Mouse (Mus musculus): ENCODE measurements at regions not wholly inside any gene's neighbourhood (a gene's known extent, or its start where the extent isn't known, plus 50 kb on each side); places are given as distances from the start of the nearest gene placed in this dataset.

GRCm38 (mm10) chr17:27261981-27262380 lies 57.7 kb upstream of the Lemd2 start:
- H3K9me3 ChIP-seq (ENCODE audit: low read length), result peaks cover 79% of the 10 kb centered on the region
- peak overlapping the region; percentile 39 for H3K4me3 ChIP-seq (replicated peaks; ENCODE audit: low read length)
- H3K4me1 ChIP-seq (replicated peaks; ENCODE audit: low read depth, low read length), result no peaks in the 10 kb centered on the region
- TF ChIP-seq POU5F1 (IDR thresholded peaks at IDR 0.05; ENCODE audit: borderline replicate concordance, low read length) (no peak), CTCF (conservative IDR thresholded peaks at IDR 0.05; ENCODE audit: low read length) (no peak), NANOG (IDR thresholded peaks at IDR 0.05; ENCODE audit: borderline replicate concordance, low read length) (no peak)
- H3K36me3 ChIP-seq (ENCODE audit: insufficient read depth, low read length), result no peaks in the 10 kb centered on the region; the same call in 1 of the 2 replicates
- 0 out of 2 replicates have a peak, but pooled peaks cover 4% of the 10 kb centered on the region for H3K27me3 ChIP-seq (ENCODE audit: insufficient read depth, low read length)

- Histone ChIP-seq H3K9me3 (ENCODE audit: low read length) (peaks cover 86% of the 10 kb centered on the region), H3K27me3 (ENCODE audit: insufficient read depth, low read length) (peaks cover 8% of the 10 kb centered on the region; the same call in 1 of the 2 replicates), H3K4me3 (replicated peaks; ENCODE audit: low read length) (peak overlapping the region; percentile 39), H3K36me3 (ENCODE audit: insufficient read depth, low read length) (no peaks in the 10 kb centered on the region; the same call in 1 of the 2 replicates), H3K4me1 (replicated peaks; ENCODE audit: low read depth, low read length) (no peaks in the 10 kb centered on the region)
- no peak for TF ChIP-seq POU5F1 (IDR thresholded peaks at IDR 0.05; ENCODE audit: borderline replicate concordance, low read length)
- no peak for TF ChIP-seq NANOG (IDR thresholded peaks at IDR 0.05; ENCODE audit: borderline replicate concordance, low read length)
- no peak for TF ChIP-seq CTCF (conservative IDR thresholded peaks at IDR 0.05; ENCODE audit: low read length)
Observed at GRCm38 (mm10) chr17:27261251-27261650, 57.0 kb upstream of the Lemd2 start.

- H3K36me3 ChIP-seq (ENCODE audit: insufficient read depth, low read length), result no peaks in the 10 kb centered on the region; the same call in 1 of the 2 replicates
- no peak overlapping the region for H3K4me3 ChIP-seq (replicated peaks; ENCODE audit: low read length)
- H3K27me3 ChIP-seq (ENCODE audit: insufficient read depth, low read length), result peaks cover 13% of the 10 kb centered on the region; the same call in 1 of the 2 replicates
- H3K9me3 ChIP-seq (ENCODE audit: low read length), result peaks cover 97% of the 10 kb centered on the region
- TF ChIP-seq CTCF (conservative IDR thresholded peaks at IDR 0.05; ENCODE audit: low read length), result no peak
- TF ChIP-seq NANOG (IDR thresholded peaks at IDR 0.05; ENCODE audit: borderline replicate concordance, low read length), result no peak
- TF ChIP-seq POU5F1 (IDR thresholded peaks at IDR 0.05; ENCODE audit: borderline replicate concordance, low read length), result no peak
- H3K4me1 ChIP-seq (replicated peaks; ENCODE audit: low read depth, low read length), result no peaks in the 10 kb centered on the region
Observed at GRCm38 (mm10) chr17:27260116-27260515, 55.8 kb upstream of the Lemd2 start.

- Histone ChIP-seq H3K9me3 (ENCODE audit: low read length) (peaks cover 99% of the 10 kb centered on the region), H3K27me3 (ENCODE audit: insufficient read depth, low read length) (peaks cover 15% of the 10 kb centered on the region; the same call in 1 of the 2 replicates), H3K4me3 (replicated peaks; ENCODE audit: low read length) (peak overlapping the region; percentile 35), H3K4me1 (replicated peaks; ENCODE audit: low read depth, low read length) (no peaks in the 10 kb centered on the region), H3K36me3 (ENCODE audit: insufficient read depth, low read length) (peaks cover 3% of the 10 kb centered on the region; the same call in 1 of the 2 replicates)
- TF ChIP-seq CTCF (conservative IDR thresholded peaks at IDR 0.05; ENCODE audit: low read length) (no peak), NANOG (IDR thresholded peaks at IDR 0.05; ENCODE audit: borderline replicate concordance, low read length) (no peak), POU5F1 (IDR thresholded peaks at IDR 0.05; ENCODE audit: borderline replicate concordance, low read length) (no peak)
Observed at GRCm38 (mm10) chr17:27257345-27257744, 53.1 kb upstream of the Lemd2 start.

GRCm38 (mm10) chr17:27255804-27256203 lies 51.5 kb upstream of the Lemd2 start:
- no peaks in the 10 kb centered on the region for H3K4me1 ChIP-seq (replicated peaks; ENCODE audit: low read depth, low read length)
- peak overlapping the region; percentile 35 for H3K4me3 ChIP-seq (replicated peaks; ENCODE audit: low read length)
- H3K9me3 ChIP-seq (ENCODE audit: low read length), result peaks cover 99% of the 10 kb centered on the region
- peaks cover 11% of the 10 kb centered on the region; the same call in 1 of the 2 replicates for H3K27me3 ChIP-seq (ENCODE audit: insufficient read depth, low read length)
- H3K36me3 ChIP-seq (ENCODE audit: insufficient read depth, low read length), result 0 out of 2 replicates have a peak, but pooled peaks cover 4% of the 10 kb centered on the region
- TF ChIP-seq NANOG (IDR thresholded peaks at IDR 0.05; ENCODE audit: borderline replicate concordance, low read length) (no peak), CTCF (conservative IDR thresholded peaks at IDR 0.05; ENCODE audit: low read length) (no peak), POU5F1 (IDR thresholded peaks at IDR 0.05; ENCODE audit: borderline replicate concordance, low read length) (no peak)
